Mouse (Mus musculus): Measurements from ENCODE around the gene Trex2. TPM values are rescaled to one million over a fixed set of nuclear protein-coding genes. Genes with fewer than 3 reads are reported as not detected.

Trex2 gene
- polyA plus RNA-seq, 1 experiment = not detected

DNA sequence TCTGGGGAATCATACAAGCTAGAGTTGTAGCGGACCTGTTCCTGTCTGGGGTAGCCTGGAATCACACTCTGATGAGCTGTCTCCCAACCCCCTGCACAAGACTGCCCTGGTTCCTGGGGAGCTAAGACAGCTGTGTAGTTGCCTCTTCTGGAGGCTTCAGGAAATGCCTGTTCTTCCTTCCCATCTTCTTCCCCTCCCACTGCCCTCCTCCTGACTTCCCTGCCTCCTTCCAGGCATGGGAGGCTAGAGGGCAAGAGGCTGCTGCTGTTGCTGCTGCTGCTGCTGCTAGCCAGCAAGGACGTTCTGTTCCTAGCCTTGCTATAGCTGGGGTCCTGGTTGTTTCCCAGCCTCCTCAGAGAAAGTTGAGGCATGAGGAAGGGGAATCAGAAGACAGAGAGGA is 45.2 kb upstream of the Trex2 start:
- TF ChIP-seq E2F4 (IDR thresholded peaks at IDR 0.05; ENCODE audit: insufficient read depth) = no peak
- peak; percentile 56 for TF ChIP-seq POLR2A (IDR thresholded peaks at IDR 0.05; ENCODE audit: insufficient read length, low read depth)
- Histone ChIP-seq H3K79me2 (ENCODE audit: control insufficient read depth, insufficient read depth) (peaks cover 17% of the 10 kb centered on the region), H3K36me3 (ENCODE audit: control insufficient read depth, insufficient read depth) (no peaks in the 10 kb centered on the region), H3ac (ENCODE audit: control insufficient read depth, insufficient read length) (no peak overlapping the region), H3K4me3 (no peak overlapping the region), H3K27me3 (ENCODE audit: control insufficient read depth, insufficient read depth, insufficient read length) (no peaks in the 10 kb centered on the region), H3K4me2 (ENCODE audit: low read depth) (peak overlapping the region; percentile 64)

DNA sequence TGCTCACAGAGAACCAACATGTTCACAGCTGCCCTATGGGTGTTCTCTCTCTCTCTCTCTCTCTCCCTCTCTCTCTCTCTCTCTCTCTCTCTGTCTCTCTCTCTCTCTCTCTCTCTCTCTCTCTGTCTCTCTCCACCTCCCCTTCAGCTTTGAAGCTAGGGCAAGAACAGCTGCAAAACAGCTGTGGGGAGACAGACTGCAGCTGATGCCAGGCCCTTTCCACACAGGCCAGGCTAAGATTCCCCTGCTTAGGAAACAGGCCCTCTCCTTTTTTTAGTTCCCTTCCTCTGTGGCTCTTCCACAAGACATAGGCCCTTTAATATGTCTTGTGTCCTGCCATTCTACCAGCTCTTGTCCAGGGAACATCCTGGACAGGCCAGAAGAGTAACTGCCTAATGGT is 44.5 kb upstream of the Trex2 start:
- TF ChIP-seq MYOD1 (IDR thresholded peaks at IDR 0.05; ENCODE audit: control insufficient read depth in 1 of 3, insufficient read length in 2 of 3, low read depth in 2 of 3) = peak; percentile 27 to 85 (median 84)
- TF ChIP-seq REST (IDR thresholded peaks at IDR 0.05; ENCODE audit: insufficient read depth, insufficient read length) = no peak
- TF ChIP-seq SRF (IDR thresholded peaks at IDR 0.05; ENCODE audit: control insufficient read depth, insufficient read length, low read depth) = no peak
- TF ChIP-seq TCF12 (IDR thresholded peaks at IDR 0.05; ENCODE audit: insufficient read depth, poor library complexity, severe bottlenecking) = peak; percentile 55
- TF ChIP-seq TCF3 (IDR thresholded peaks at IDR 0.05; ENCODE audit: insufficient read length, low read depth) = peak; percentile 60
- TF ChIP-seq E2F4 (IDR thresholded peaks at IDR 0.05; ENCODE audit: insufficient read depth) = no peak
- no peak for TF ChIP-seq MAX (IDR thresholded peaks at IDR 0.05; ENCODE audit: low read depth)
- TF ChIP-seq POLR2AphosphoS2 (IDR thresholded peaks at IDR 0.05; ENCODE audit: insufficient read length, low read depth) = no peak
- no peak for TF ChIP-seq USF1 (IDR thresholded peaks at IDR 0.05; ENCODE audit: low read depth)
- peak in 1 of 3 experiments; percentile 62 for TF ChIP-seq MYOG (IDR thresholded peaks at IDR 0.05; ENCODE audit: control insufficient read depth in 1 of 3, insufficient read depth in 1 of 3, insufficient read length in 2 of 3, low read depth in 2 of 3)
- no peak for TF ChIP-seq POLR2A (IDR thresholded peaks at IDR 0.05; ENCODE audit: insufficient read length, low read depth)
- no peaks in the 10 kb centered on the region for H3K36me3 ChIP-seq (ENCODE audit: control insufficient read depth, insufficient read depth)
- H3K4me2 ChIP-seq (ENCODE audit: low read depth) = peak overlapping the region; percentile 64
- peaks cover 11% of the 10 kb centered on the region for H3K79me2 ChIP-seq (ENCODE audit: control insufficient read depth, insufficient read depth)
- H3K27me3 ChIP-seq (ENCODE audit: control insufficient read depth, insufficient read depth, insufficient read length) = no peaks in the 10 kb centered on the region
- no peak overlapping the region for H3K4me3 ChIP-seq
- no peak overlapping the region for H3ac ChIP-seq (ENCODE audit: control insufficient read depth, insufficient read length)

DNA sequence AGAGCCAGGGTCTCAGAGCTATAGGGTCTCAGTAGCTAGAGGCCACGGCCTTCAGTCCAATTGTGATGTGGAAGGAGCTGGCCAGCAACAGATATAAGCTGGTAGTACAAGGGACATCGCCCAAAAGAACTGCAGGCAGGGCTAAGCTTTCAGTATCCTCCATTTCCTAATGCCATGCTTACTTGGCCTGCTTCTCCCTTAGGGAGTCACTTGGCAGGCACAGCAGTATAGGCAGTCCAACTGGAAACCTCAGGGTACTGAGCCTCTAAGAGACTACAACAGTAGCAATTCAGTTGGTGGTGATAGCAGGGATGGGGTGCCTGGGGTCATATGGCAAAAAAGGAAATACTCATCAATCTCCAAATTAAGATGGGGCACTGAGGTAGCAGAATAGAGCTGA is 42.4 kb upstream of the Trex2 start:
- no peak for TF ChIP-seq MAX (IDR thresholded peaks at IDR 0.05; ENCODE audit: low read depth)
- TF ChIP-seq TCF12 (IDR thresholded peaks at IDR 0.05; ENCODE audit: insufficient read depth, poor library complexity, severe bottlenecking) = no peak
- no peak for TF ChIP-seq POLR2AphosphoS2 (IDR thresholded peaks at IDR 0.05; ENCODE audit: insufficient read length, low read depth)
- no peak for TF ChIP-seq POLR2A (IDR thresholded peaks at IDR 0.05; ENCODE audit: insufficient read length, low read depth)
- no peak for TF ChIP-seq TCF3 (IDR thresholded peaks at IDR 0.05; ENCODE audit: insufficient read length, low read depth)
- TF ChIP-seq SRF (IDR thresholded peaks at IDR 0.05; ENCODE audit: control insufficient read depth, insufficient read length, low read depth) = no peak
- TF ChIP-seq REST (IDR thresholded peaks at IDR 0.05; ENCODE audit: insufficient read depth, insufficient read length) = no peak
- TF ChIP-seq USF1 (IDR thresholded peaks at IDR 0.05; ENCODE audit: low read depth) = no peak
- no peak for TF ChIP-seq MYOD1 (IDR thresholded peaks at IDR 0.05; ENCODE audit: control insufficient read depth in 1 of 3, insufficient read length in 2 of 3, low read depth in 2 of 3)
- TF ChIP-seq CEBPB (IDR thresholded peaks at IDR 0.05; ENCODE audit: insufficient read depth, poor library complexity, severe bottlenecking) = no peak
- Histone ChIP-seq H3K27me3 (ENCODE audit: control insufficient read depth, insufficient read depth, insufficient read length) (no peaks in the 10 kb centered on the region), H3K4me3 (no peak overlapping the region), H3ac (ENCODE audit: control insufficient read depth, insufficient read length) (no peak overlapping the region), H3K36me3 (ENCODE audit: control insufficient read depth, insufficient read depth) (no peaks in the 10 kb centered on the region), H3K79me2 (ENCODE audit: control insufficient read depth, insufficient read depth) (no peaks in the 10 kb centered on the region), H3K4me2 (ENCODE audit: low read depth) (peak overlapping the region; percentile 6)

DNA sequence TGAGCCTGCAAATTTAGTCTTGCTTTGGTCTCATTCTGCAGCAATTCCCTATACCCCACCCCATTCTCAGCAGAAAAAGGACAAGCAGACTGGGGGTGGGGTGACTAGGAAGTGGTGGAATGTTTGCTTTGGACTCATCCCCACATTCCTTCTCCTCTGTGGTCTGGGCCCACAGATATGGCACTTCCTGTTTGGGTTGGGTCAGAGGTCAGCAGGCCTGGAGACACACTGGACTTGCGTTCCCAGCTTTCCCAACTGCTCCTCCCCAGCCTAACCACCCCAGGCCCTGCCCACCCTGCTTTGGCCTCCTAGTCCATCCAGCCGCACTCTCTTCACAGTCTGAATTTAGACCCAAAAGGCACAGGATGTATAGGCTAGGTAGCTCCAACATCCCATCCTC is 41.5 kb upstream of the Trex2 start:
- peak overlapping the region; percentile 74 for H3K4me2 ChIP-seq (ENCODE audit: low read depth)
- TF ChIP-seq TCF12 (IDR thresholded peaks at IDR 0.05; ENCODE audit: insufficient read depth, poor library complexity, severe bottlenecking) (no peak), POLR2A (IDR thresholded peaks at IDR 0.05; ENCODE audit: insufficient read length, low read depth) (no peak), USF1 (IDR thresholded peaks at IDR 0.05; ENCODE audit: low read depth) (no peak), POLR2AphosphoS2 (IDR thresholded peaks at IDR 0.05; ENCODE audit: insufficient read length, low read depth) (no peak), TCF3 (IDR thresholded peaks at IDR 0.05; ENCODE audit: insufficient read length, low read depth) (no peak), MAX (IDR thresholded peaks at IDR 0.05; ENCODE audit: low read depth) (no peak), CEBPB (IDR thresholded peaks at IDR 0.05; ENCODE audit: insufficient read depth, poor library complexity, severe bottlenecking) (no peak), MYOD1 (IDR thresholded peaks at IDR 0.05; ENCODE audit: control insufficient read depth in 1 of 3, insufficient read length in 2 of 3, low read depth in 2 of 3) (no peak), REST (IDR thresholded peaks at IDR 0.05; ENCODE audit: insufficient read depth, insufficient read length) (no peak), SRF (IDR thresholded peaks at IDR 0.05; ENCODE audit: control insufficient read depth, insufficient read length, low read depth) (no peak), MYOG (IDR thresholded peaks at IDR 0.05; ENCODE audit: control insufficient read depth in 1 of 3, insufficient read depth in 1 of 3, insufficient read length in 2 of 3, low read depth in 2 of 3) (no peak)
- no peak overlapping the region for H3ac ChIP-seq (ENCODE audit: control insufficient read depth, insufficient read length)
- no peaks in the 10 kb centered on the region for H3K79me2 ChIP-seq (ENCODE audit: control insufficient read depth, insufficient read depth)
- H3K4me3 ChIP-seq = no peak overlapping the region
- no peaks in the 10 kb centered on the region for H3K36me3 ChIP-seq (ENCODE audit: control insufficient read depth, insufficient read depth)
- H3K27me3 ChIP-seq (ENCODE audit: control insufficient read depth, insufficient read depth, insufficient read length) = no peaks in the 10 kb centered on the region

DNA sequence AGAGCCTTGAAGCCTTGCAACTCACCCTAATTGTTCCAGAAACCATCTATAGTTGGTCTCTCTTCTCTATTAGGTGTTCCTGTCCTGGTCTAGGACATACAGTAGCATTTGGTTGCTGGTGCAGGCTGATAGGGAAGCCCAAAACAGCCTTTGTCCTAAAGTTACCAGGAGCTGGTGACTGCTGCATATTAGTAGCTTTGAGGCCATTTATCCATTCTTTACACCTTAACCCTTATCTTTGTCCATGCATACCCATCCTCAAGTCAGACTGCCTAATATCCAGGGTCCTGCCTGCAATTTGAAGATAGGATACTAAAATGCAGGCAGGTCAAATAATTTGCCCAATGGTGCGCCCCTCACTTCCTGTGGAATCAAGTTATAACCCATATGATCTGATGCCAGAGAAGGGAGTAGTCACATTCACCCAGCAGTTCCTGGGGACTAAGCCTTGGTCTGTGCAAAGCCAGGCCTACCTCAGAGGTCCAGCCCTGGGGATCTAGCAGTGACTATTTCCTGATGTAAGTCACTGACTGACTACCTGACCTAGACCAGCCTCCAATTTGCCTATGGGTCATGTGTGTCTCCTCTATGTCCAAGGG is 40.6 kb upstream of the Trex2 start:
- Histone ChIP-seq H3K4me3 (no peak overlapping the region), H3ac (ENCODE audit: control insufficient read depth, insufficient read length) (no peak overlapping the region), H3K27me3 (ENCODE audit: control insufficient read depth, insufficient read depth, insufficient read length) (no peaks in the 10 kb centered on the region), H3K36me3 (ENCODE audit: control insufficient read depth, insufficient read depth) (no peaks in the 10 kb centered on the region), H3K4me2 (ENCODE audit: low read depth) (peak overlapping the region; percentile 74), H3K79me2 (ENCODE audit: control insufficient read depth, insufficient read depth) (no peaks in the 10 kb centered on the region)
- TF ChIP-seq MYOG (IDR thresholded peaks at IDR 0.05; ENCODE audit: control insufficient read depth in 1 of 3, insufficient read depth in 1 of 3, insufficient read length in 2 of 3, low read depth in 2 of 3) (no peak), REST (IDR thresholded peaks at IDR 0.05; ENCODE audit: insufficient read depth, insufficient read length) (no peak), TCF12 (IDR thresholded peaks at IDR 0.05; ENCODE audit: insufficient read depth, poor library complexity, severe bottlenecking) (no peak), POLR2A (IDR thresholded peaks at IDR 0.05; ENCODE audit: insufficient read length, low read depth) (no peak), POLR2AphosphoS2 (IDR thresholded peaks at IDR 0.05; ENCODE audit: insufficient read length, low read depth) (no peak), CEBPB (IDR thresholded peaks at IDR 0.05; ENCODE audit: insufficient read depth, poor library complexity, severe bottlenecking) (no peak), TCF3 (IDR thresholded peaks at IDR 0.05; ENCODE audit: insufficient read length, low read depth) (no peak), SRF (IDR thresholded peaks at IDR 0.05; ENCODE audit: control insufficient read depth, insufficient read length, low read depth) (no peak), MYOD1 (IDR thresholded peaks at IDR 0.05; ENCODE audit: control insufficient read depth in 1 of 3, insufficient read length in 2 of 3, low read depth in 2 of 3) (no peak), MAX (IDR thresholded peaks at IDR 0.05; ENCODE audit: low read depth) (no peak), USF1 (IDR thresholded peaks at IDR 0.05; ENCODE audit: low read depth) (no peak), E2F4 (IDR thresholded peaks at IDR 0.05; ENCODE audit: insufficient read depth) (no peak)
